Comparison of ENCODE assay signal across 28 mouse cellular contexts in genomic region chr4:124960940-124961339, GRCm38 (mm10). TPM values are rescaled to one million over a fixed set of nuclear protein-coding genes. Genes with fewer than 3 reads are reported as not detected.
DNase-seq lines count a peak whose midpoint lies in the region; ATAC-seq and TF ChIP-seq lines count a peak whose summit lies in the region.
"Had no signal": no experiment of that assay in that cellular context is flagged by ENCODE, and none has a peak within 500 bp of the region (broad histone marks: within the 10 kb centered on the region; RNA-seq: fewer than 3 reads in every experiment).

No protein-coding gene starts in this region.

- peaks cover 55% of the 10 kb centered on the region for H3K27me3 ChIP-seq in megakaryocyte, embryonic 14.5 days (replicated peaks)
- no peaks in the 10 kb centered on the region for H3K27me3 ChIP-seq in cerebellum, adult 2 months (ENCODE audit: control insufficient read depth, insufficient read depth, low read length)
- H3K27me3 ChIP-seq in liver, embryonic 11.5 days (replicated peaks; ENCODE audit: control insufficient read depth, insufficient read depth, low read length): no peaks in the 10 kb centered on the region; the same call in 1 of the 2 replicates
- H3K27me3 ChIP-seq: embryonic facial prominence, embryonic 15.5 days; heart, embryonic 12.5 days; liver, embryonic 15.5 days; midbrain, embryonic 12.5 days had no signal

- H3K27ac ChIP-seq in cerebellum, adult 2 months (ENCODE audit: insufficient read depth, low read length): no peak overlapping the region
- no peak overlapping the region for H3K27ac ChIP-seq in liver, embryonic 11.5 days (ENCODE audit: low read depth, low read length)
- H3K27ac ChIP-seq: embryonic facial prominence, embryonic 10.5 days; embryonic facial prominence, embryonic 15.5 days; heart, adult 2 months; kidney, postnatal 0 days; limb, embryonic 10.5 days; limb, embryonic 15.5 days; liver, embryonic 15.5 days; midbrain, embryonic 12.5 days had no signal

- ATAC-seq in megakaryocyte, adult 5-6 weeks (ENCODE audit: poor library complexity, severe bottlenecking): no peak
- ATAC-seq in megakaryocyte progenitor cell, adult 5-6 weeks (replicated peaks; ENCODE audit: poor library complexity): peak; percentile 79
- no peak for ATAC-seq in liver, embryonic 11.5 days (replicated peaks; ENCODE audit: low FRiP score)
- ATAC-seq: forebrain, embryonic 14.5 days; hindbrain, embryonic 16.5 days; Patski had no signal

- H3K4me1 ChIP-seq in megakaryocyte, embryonic 14.5 days: peaks cover 69% of the 10 kb centered on the region
- H3K4me1 ChIP-seq in cerebellum, adult 2 months (ENCODE audit: control insufficient read depth, insufficient read depth, low read length): peaks cover 5% of the 10 kb centered on the region
- H3K4me1 ChIP-seq in liver, embryonic 11.5 days (replicated peaks; ENCODE audit: control insufficient read depth, insufficient read depth, low read length): no peaks in the 10 kb centered on the region
- H3K4me1 ChIP-seq: heart, embryonic 12.5 days; limb, embryonic 15.5 days; liver, embryonic 15.5 days had no signal

- H3K36me3 ChIP-seq in megakaryocyte, embryonic 14.5 days (replicated peaks; ENCODE audit: low read length): no peaks in the 10 kb centered on the region
- H3K36me3 ChIP-seq in liver, embryonic 11.5 days (ENCODE audit: control insufficient read depth, insufficient read depth, low read length): no peaks in the 10 kb centered on the region
- H3K36me3 ChIP-seq: embryonic facial prominence, embryonic 10.5 days; embryonic facial prominence, embryonic 15.5 days; G1E; heart, embryonic 12.5 days; limb, embryonic 10.5 days; limb, embryonic 15.5 days; liver, embryonic 15.5 days; midbrain, embryonic 12.5 days had no signal

- no peak overlapping the region for H3K4me2 ChIP-seq in liver, embryonic 11.5 days
- H3K4me2 ChIP-seq: embryonic facial prominence, embryonic 15.5 days; heart, embryonic 12.5 days; limb, embryonic 15.5 days; liver, embryonic 15.5 days; lung, embryonic 14.5 days; midbrain, embryonic 12.5 days had no signal

- WGBS in cerebellum, adult 2 months: 21% methylated on average over 11 of the region's 11 CpGs
- WGBS in liver, embryonic 11.5 days: 80% methylated on average over 11 of the region's 11 CpGs

- no peak for TF ChIP-seq POLR2A in cerebellum, adult 2 months (IDR thresholded peaks at IDR 0.05; ENCODE audit: borderline replicate concordance, insufficient read depth, low read length)

- no peak for TF ChIP-seq CTCF in cerebellum, adult 2 months (IDR thresholded peaks at IDR 0.05; ENCODE audit: borderline replicate concordance, insufficient read depth, low read depth, low read length)

- peak; percentile 30 to 45 for DNase-seq in cerebellum, adult 2 months
- DNase-seq in cerebellum, postnatal 14 days: peak; percentile 66 to 76
- DNase-seq in liver, embryonic 11.5 days (ENCODE audit: low spot score): no peak
- no peak for DNase-seq in urinary bladder, adult 18-20 months (ENCODE audit: low spot score in 2 of 2)
- DNase-seq in neural tube, embryonic 10.5 days (ENCODE audit: extremely low spot score, low spot score): no peak
- DNase-seq: adrenal gland, postnatal 10 days; gastrocnemius, postnatal 25 days; heart, adult 2 months; kidney, adult 2 months; layer of hippocampus, adult 9-11 months; lung, embryonic 14.5 days; lung, postnatal 14 days had no signal

- H3K4me3 ChIP-seq in megakaryocyte, embryonic 14.5 days (replicated peaks): peak overlapping the region; percentile 62
- H3K4me3 ChIP-seq in cerebellum, adult 2 months (replicated peaks; ENCODE audit: insufficient read depth, low read depth, low read length): no peak overlapping the region
- H3K4me3 ChIP-seq in liver, embryonic 11.5 days (ENCODE audit: low read depth, low read length): no peak overlapping the region
- H3K4me3 ChIP-seq: embryonic facial prominence, embryonic 10.5 days; embryonic facial prominence, embryonic 15.5 days; heart, adult 2 months; heart, embryonic 12.5 days; limb, embryonic 10.5 days; limb, embryonic 15.5 days; liver, embryonic 15.5 days; midbrain, embryonic 12.5 days; myocyte had no signal

- H3K9ac ChIP-seq in liver, embryonic 11.5 days (ENCODE audit: low read depth, low read length): no peak overlapping the region
- H3K9ac ChIP-seq: embryonic facial prominence, embryonic 15.5 days; heart, embryonic 12.5 days; limb, embryonic 15.5 days; liver, embryonic 15.5 days; lung, embryonic 14.5 days; midbrain, embryonic 12.5 days had no signal

- peaks cover 8% of the 10 kb centered on the region for H3K9me3 ChIP-seq in megakaryocyte, embryonic 14.5 days
- H3K9me3 ChIP-seq in liver, embryonic 11.5 days (ENCODE audit: control insufficient read depth, low read length): no peaks in the 10 kb centered on the region
- H3K9me3 ChIP-seq: embryonic facial prominence, embryonic 10.5 days; embryonic facial prominence, embryonic 15.5 days; G1E; heart, embryonic 12.5 days; limb, embryonic 10.5 days; limb, embryonic 15.5 days; liver, embryonic 15.5 days; midbrain, embryonic 12.5 days had no signal

RNA-seq across cellular contexts. Expression of gene Cdca8, which starts 21.8 kb away (rescaled TPM):
- 74.9 and 113 TPM in 2 replicates for polyA plus RNA-seq in megakaryocyte, embryonic 14.5 days (2012; ENCODE audit: insufficient read depth, low replicate concordance)
- 109 and 126 TPM in 2 replicates for total RNA-seq in megakaryocyte, adult 5-6 weeks (2015)
- total RNA-seq in megakaryocyte, adult 5-6 weeks (2017): 116 and 152 TPM in 2 replicates
- polyA plus RNA-seq in cerebellum, adult 2 months (2012; rRNA removed): 1.2 TPM in 2 replicates
- 115 and 125 TPM in 2 replicates for total RNA-seq in megakaryocyte progenitor cell, adult 5-6 weeks (2015)
- 121 and 137 TPM in 2 replicates for total RNA-seq in megakaryocyte progenitor cell, adult 5-6 weeks (2017)
- polyA plus RNA-seq in liver, embryonic 11.5 days (2014; fragmentation: Nextera tagmentation; extraction: Ambion mirVana): 190 and 201 TPM in 2 replicates

RNA-seq across cellular contexts. Expression of gene 9930104L06Rik, which starts 24.1 kb away (rescaled TPM):
- polyA plus RNA-seq in megakaryocyte, embryonic 14.5 days (2012; ENCODE audit: insufficient read depth, low replicate concordance): 1.6 TPM in 1 of 2 replicates, not detected in the other
- total RNA-seq in megakaryocyte, adult 5-6 weeks (2015): 2.4 and 4.0 TPM in 2 replicates
- 6.7 and 7.8 TPM in 2 replicates for total RNA-seq in megakaryocyte, adult 5-6 weeks (2017)
- 24.0 TPM in 2 replicates for polyA plus RNA-seq in cerebellum, adult 2 months (2012; rRNA removed)
- 4.4 and 6.5 TPM in 2 replicates for total RNA-seq in megakaryocyte progenitor cell, adult 5-6 weeks (2015)
- total RNA-seq in megakaryocyte progenitor cell, adult 5-6 weeks (2017): 7.9 and 9.1 TPM in 2 replicates
- polyA plus RNA-seq in liver, embryonic 11.5 days (2014; fragmentation: Nextera tagmentation; extraction: Ambion mirVana): 3.5 and 4.1 TPM in 2 replicates

RNA-seq across cellular contexts. Expression of gene Rspo1, which starts 25.3 kb away (rescaled TPM):
- 1.2 TPM in 1 of 2 replicates, not detected in the other for polyA plus RNA-seq in megakaryocyte, embryonic 14.5 days (2012; ENCODE audit: insufficient read depth, low replicate concordance)
- total RNA-seq in megakaryocyte, adult 5-6 weeks (2015): 9.5 and 11.9 TPM in 2 replicates
- 4.8 and 5.9 TPM in 2 replicates for total RNA-seq in megakaryocyte, adult 5-6 weeks (2017)
- 0.72 and 0.93 TPM in 2 replicates for polyA plus RNA-seq in cerebellum, adult 2 months (2012; rRNA removed)
- 0.89 and 2.6 TPM in 2 replicates for total RNA-seq in megakaryocyte progenitor cell, adult 5-6 weeks (2015)
- total RNA-seq in megakaryocyte progenitor cell, adult 5-6 weeks (2017): 0.41 and 0.71 TPM in 2 replicates
- 4.9 and 5.2 TPM in 2 replicates for polyA plus RNA-seq in liver, embryonic 11.5 days (2014; fragmentation: Nextera tagmentation; extraction: Ambion mirVana)
- total RNA-seq: G1E had no signal
- polyA plus RNA-seq: G1E, Patski had no signal

RNA-seq across cellular contexts. Expression of gene Gnl2, which starts 55.4 kb away (rescaled TPM):
- polyA plus RNA-seq in megakaryocyte, embryonic 14.5 days (2012; ENCODE audit: insufficient read depth, low replicate concordance): 1.6 and 16.3 TPM in 2 replicates
- total RNA-seq in megakaryocyte, adult 5-6 weeks (2015): 30.6 and 36.1 TPM in 2 replicates
- total RNA-seq in megakaryocyte, adult 5-6 weeks (2017): 61.7 and 64.0 TPM in 2 replicates
- polyA plus RNA-seq in cerebellum, adult 2 months (2012; rRNA removed): 84.6 and 85.4 TPM in 2 replicates
- 87.0 and 101 TPM in 2 replicates for total RNA-seq in megakaryocyte progenitor cell, adult 5-6 weeks (2015)
- total RNA-seq in megakaryocyte progenitor cell, adult 5-6 weeks (2017): 133 and 205 TPM in 2 replicates
- polyA plus RNA-seq in liver, embryonic 11.5 days (2014; fragmentation: Nextera tagmentation; extraction: Ambion mirVana): 106 and 107 TPM in 2 replicates

Comparison
In these comparisons a context has a peak if more than half of its experiments do, and no peak if none do; other contexts are left out.
1. DNase-seq: peak in cerebellum, adult 2 months (2 of 2) and cerebellum, postnatal 14 days (2 of 2); none in liver, embryonic 11.5 days (single experiment), urinary bladder, adult 18-20 months (0 of 2) and neural tube, embryonic 10.5 days (single experiment).
2. RNA of gene Cdca8, which starts 21.8 kb away (polyA plus RNA-seq): 190 to 201 TPM in liver, embryonic 11.5 days and 74.9 to 113 TPM in megakaryocyte, embryonic 14.5 days; 1.2 TPM in cerebellum, adult 2 months; every median in the first group is over 10 times any median in the second.